Mouse (Mus musculus) megakaryocyte-erythroid progenitor cell, adult 5-6 weeks (primary cell): ENCODE results near the gene Xpa. TPM values are rescaled to one million over a fixed set of nuclear protein-coding genes. Genes with fewer than 3 reads are reported as not detected.

Source experiments
- total RNA-seq, 2 experiments: library from RNA; stranded (forward) in 1 of 2; stranded (reverse) in 1 of 2; fragments of 200-1000, 215-1000 nt in 1 of 2; fragments of >200 nt in 1 of 2; fragmentation: Nextera tagmentation in 1 of 2; gene quantifications; 2 replicates each; pipeline ENCODE4 v1.2.3; 2014 to 2017

The Xpa gene
- total RNA-seq, 2 experiments from 2014 or later = 26.6 to 32.6 TPM

Other genes with a start within 250 kb of the Xpa start
- gene Tdrd7, start 231.0 kb downstream of the Xpa start, total RNA-seq (2014; fragmentation: Nextera tagmentation) = 9.0 and 16.6 TPM in 2 replicates
- 7.7 and 10.3 TPM in 2 replicates for gene Tdrd7, start 231.0 kb downstream of the Xpa start, total RNA-seq (2017)
- 0.39 and 0.40 TPM in 2 replicates for gene Tmod1, start 157.4 kb downstream of the Xpa start, total RNA-seq (2014; fragmentation: Nextera tagmentation)
- 1.3 TPM in 1 of 2 replicates, not detected in the other for gene Tmod1, start 157.4 kb downstream of the Xpa start, total RNA-seq (2017)
- 88.8 and 101 TPM in 2 replicates for gene Ncbp1, start 57.7 kb downstream of the Xpa start, total RNA-seq (2014; fragmentation: Nextera tagmentation)
- 108 and 126 TPM in 2 replicates for gene Ncbp1, start 57.7 kb downstream of the Xpa start, total RNA-seq (2017)
- 27.6 and 33.4 TPM in 2 replicates for gene Tstd2, start 57.6 kb downstream of the Xpa start, total RNA-seq (2014; fragmentation: Nextera tagmentation)
- 39.8 and 41.0 TPM in 2 replicates for gene Tstd2, start 57.6 kb downstream of the Xpa start, total RNA-seq (2017)
- not detected in 2 replicates for gene Foxe1, start 147.3 kb upstream of the Xpa start, total RNA-seq (2014; fragmentation: Nextera tagmentation)
- 0.23 TPM in 1 of 2 replicates, not detected in the other for gene Foxe1, start 147.3 kb upstream of the Xpa start, total RNA-seq (2017)
- 5.6 and 10.7 TPM in 2 replicates for gene Trmo, start 193.1 kb upstream of the Xpa start, total RNA-seq (2014; fragmentation: Nextera tagmentation)
- 8.9 and 11.4 TPM in 2 replicates for gene Trmo, start 193.1 kb upstream of the Xpa start, total RNA-seq (2017)
- 120 and 199 TPM in 2 replicates for gene Hemgn, start 217.2 kb upstream of the Xpa start, total RNA-seq (2014; fragmentation: Nextera tagmentation)
- gene Hemgn, start 217.2 kb upstream of the Xpa start, total RNA-seq (2017) = 129 and 182 TPM in 2 replicates